Mouse (Mus musculus) megakaryocyte-erythroid progenitor cell, adult 5-6 weeks (primary cell): ENCODE results near the gene 2310009B15Rik. TPM values are rescaled to one million over a fixed set of nuclear protein-coding genes. Genes with fewer than 3 reads are reported as not detected.

ENCODE experiments used
- ATAC-seq: replicated peaks from 2 replicates; pipeline ENCODE4 v1.8.0; 2016; ENCODE audit warnings: mild to moderate bottlenecking, inconsistent platforms; ENCODE audit not compliant: severe bottlenecking, poor library complexity, low FRiP score, low TSS enrichment
- total RNA-seq, 2 experiments: library from RNA; stranded (forward) in 1 of 2; stranded (reverse) in 1 of 2; fragments of 200-1000, 215-1000 nt in 1 of 2; fragments of >200 nt in 1 of 2; fragmentation: Nextera tagmentation in 1 of 2; gene quantifications; 2 replicates each; pipeline ENCODE4 v1.2.3; 2014 to 2017

2310009B15Rik gene
- total RNA-seq (2014; fragmentation: Nextera tagmentation), result 25.1 and 36.4 TPM in 2 replicates
- total RNA-seq (2017), result 21.0 and 23.2 TPM in 2 replicates

GRCm38 (mm10) chr1:138856101-138856950 lies at the start of gene 2310009B15Rik:
2310009B15Rik (minus strand) TSS chr1:138856852.
- ATAC-seq, result peak; percentile 96

DNA sequence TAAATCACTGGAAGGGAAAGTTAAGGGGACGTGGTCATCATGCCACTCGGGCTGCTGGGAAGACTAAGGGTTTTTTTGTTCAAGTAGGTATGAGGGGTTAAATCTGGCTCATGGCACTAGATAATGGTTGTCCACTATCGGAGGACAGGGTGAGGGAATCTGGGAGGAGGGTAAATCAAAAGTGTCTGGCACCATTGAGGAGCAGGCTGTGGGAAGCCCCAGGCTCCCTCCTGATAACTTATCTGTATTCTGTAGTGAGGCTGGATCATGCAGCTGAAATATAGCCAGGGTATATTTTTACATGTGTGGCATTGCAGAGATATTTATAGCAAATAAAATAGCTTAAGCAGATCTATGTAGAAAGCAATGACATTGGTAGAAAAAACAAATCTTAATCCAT lies 49.6 kb upstream of the 2310009B15Rik start:
- ATAC-seq, result peak; percentile 65; the same call in 1 of the 2 replicates

GRCm38 (mm10) chr1:138905092-138905765 lies 48.6 kb upstream of the 2310009B15Rik start:
- no peak for ATAC-seq

DNA sequence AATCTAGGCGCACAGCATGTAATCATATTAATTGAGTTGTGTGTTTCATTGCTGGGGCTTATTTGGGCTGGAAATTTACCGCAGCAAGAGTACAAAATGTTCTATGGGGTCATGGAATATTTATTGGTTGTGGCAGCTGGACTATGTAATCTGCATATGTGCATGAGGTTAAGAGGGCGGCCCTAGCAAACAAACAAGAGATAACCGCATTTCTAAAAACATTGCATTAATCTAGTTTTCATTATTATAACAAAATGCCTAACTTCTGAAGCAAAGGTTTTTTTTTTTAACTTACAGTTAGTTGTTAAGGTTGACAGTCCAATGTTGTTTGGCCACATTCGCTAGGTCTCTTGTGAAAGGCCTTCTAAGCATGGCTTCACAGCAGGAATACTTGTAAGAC lies 47.2 kb upstream of the 2310009B15Rik start:
- no peak for ATAC-seq

DNA sequence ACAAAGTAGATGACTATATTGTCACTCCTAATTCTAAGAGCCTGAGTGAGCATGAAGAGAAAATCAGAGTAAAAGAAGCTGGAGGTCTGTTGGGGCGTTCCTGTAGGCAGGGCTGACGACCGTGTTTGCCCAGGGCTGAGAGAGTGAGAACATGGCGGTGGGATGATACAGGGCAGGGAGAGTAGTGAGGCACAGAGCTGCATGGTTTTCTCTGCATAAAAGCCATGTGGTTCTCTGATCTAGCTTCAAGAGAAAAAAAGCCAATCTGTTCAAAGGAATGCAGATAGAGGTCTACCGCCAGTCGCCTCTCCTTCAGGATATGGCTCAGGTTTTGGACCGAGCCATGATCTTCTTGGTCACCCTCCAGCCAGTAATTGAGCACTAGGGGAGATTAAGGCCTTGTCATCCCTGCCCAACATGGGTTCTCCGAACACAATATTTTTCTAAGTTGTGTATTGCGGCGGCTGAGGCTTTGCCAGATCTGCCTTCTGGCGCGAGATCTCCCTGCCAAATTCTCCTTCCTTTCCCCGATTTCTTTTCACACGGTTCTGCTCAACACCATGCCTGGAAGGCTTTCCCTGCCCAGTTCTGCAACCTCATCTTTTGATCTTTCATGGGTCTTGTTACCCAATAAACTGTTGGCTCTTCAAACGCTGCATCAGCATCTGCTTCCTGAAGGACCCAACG lies 44.9 kb upstream of the 2310009B15Rik start:
- ATAC-seq, result no peak

DNA sequence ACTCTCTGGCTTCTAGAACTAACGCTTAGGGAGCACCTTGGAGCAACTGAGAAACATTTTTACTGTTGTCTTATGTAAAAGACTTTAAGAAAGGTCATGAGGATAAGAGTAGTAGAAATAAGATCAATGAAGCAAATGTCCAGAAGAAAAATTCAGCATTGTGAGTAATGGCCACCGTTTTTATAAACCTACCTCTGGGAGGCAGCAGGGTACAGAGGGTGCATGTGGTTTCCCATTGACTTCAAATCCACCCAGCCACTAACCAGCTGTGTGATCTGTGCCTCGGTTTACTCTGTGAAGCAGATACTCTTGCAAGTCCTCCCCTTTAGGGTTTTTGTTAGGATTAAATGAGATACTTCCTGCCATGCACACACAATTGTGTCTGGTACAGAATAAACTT lies 39.4 kb upstream of the 2310009B15Rik start:
- no peak for ATAC-seq

DNA sequence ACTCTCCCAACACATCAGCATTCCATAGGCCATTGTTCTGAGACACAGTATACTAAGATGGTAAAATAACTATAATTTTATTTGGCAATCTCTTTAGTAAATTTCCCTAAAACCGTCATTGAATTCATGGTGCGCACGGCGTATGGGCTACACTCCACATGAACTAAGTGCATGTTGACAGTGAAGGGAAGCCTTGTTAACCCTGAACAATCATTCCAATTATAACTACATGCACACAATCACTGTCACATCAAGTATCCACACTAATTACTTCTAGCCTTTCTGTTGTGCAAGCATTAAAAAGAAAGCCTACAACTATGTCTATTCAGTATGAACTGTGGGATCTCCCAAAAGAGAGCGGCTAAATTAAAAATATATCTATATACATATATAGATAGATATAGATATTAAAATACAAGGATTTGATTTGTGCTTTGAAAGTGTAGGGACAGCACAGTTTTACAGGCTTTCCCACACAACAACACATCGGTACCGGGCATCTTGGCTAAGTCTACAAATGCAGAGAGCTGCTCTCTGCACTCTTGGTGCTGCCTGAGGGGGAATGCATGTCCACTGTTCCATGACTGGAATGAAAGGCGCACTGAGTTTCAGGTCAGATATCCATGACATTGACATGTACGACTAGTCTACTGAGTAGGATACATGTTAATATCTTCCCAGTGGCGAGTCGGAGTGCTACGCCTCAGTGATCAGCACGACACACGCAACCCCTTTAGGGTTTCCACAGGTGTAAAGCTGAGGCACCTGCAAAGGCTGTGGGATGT lies 21.0 kb upstream of the 2310009B15Rik start:
- ATAC-seq, result no peak

DNA sequence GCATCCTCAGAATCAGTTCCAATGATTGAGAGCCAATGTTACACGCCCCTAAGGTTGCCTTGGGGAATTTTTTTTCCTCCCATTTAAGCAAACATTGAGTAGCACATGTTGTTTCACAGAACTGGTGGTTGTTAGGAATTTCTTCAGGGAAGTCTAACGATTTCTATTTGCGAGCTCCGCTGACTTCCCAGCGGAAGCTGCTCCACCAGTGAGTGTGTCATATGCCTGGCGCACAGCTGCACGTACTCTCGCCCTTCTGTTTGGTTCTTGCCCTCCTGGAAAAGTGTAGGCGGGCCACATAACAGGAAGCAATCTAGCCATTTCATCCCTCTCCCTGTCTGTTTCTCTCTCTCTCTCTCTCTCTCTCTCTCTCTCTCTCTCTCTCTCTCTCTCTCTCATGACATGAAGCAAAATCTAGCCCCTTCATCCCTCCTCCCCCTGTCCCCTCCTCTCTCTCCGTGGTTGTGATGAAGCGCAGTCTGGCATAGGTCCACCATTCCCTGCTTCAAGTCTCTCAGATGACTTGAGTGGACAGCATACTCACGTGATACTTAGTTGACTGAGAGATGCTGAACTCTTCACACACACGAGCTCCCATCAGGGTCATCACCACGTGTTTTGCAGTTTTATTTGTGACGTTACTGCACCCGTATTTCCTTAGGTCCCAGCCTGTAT lies 19.9 kb upstream of the 2310009B15Rik start:
- no peak for ATAC-seq

GRCm38 (mm10) chr1:138850823-138851222 lies 5.8 kb downstream of the 2310009B15Rik start:
- no peak for ATAC-seq

- ATAC-seq, result no peak
Measured at GRCm38 (mm10) chr1:138850161-138850539, 6.5 kb downstream of the 2310009B15Rik start.

- no peak for ATAC-seq
Measured at GRCm38 (mm10) chr1:138849531-138850160, 7.0 kb downstream of the 2310009B15Rik start.

- peak; percentile 61 for ATAC-seq
Measured at GRCm38 (mm10) chr1:138848511-138849109, 8.0 kb downstream of the 2310009B15Rik start, which contains the start of gene Lhx9. Lhx9 (minus strand) TSS chr1:138848577.

DNA sequence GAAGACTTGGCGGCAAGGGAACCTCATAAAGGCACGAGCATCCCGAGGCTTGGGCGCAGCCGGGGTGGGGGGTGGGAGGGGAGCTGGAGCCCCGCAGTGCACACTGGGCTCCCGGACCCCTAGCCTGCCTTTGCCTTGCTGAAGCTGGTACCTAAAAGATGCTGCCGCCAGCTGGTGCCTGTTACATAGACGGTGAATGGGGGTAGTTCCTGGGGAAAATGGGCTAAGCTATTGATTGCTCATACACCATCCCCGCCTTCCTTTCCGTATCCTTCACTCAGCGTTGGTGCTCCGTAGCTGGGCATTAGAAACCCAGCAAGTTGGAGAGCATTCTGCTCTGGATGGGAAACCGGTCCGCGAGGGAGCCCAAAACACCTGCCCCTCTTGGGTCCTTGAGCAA lies 8.6 kb downstream of the 2310009B15Rik start:
- ATAC-seq, result no peak

- ATAC-seq, result no peak
Measured at GRCm38 (mm10) chr1:138847146-138847545, 9.5 kb downstream of the 2310009B15Rik start.

GRCm38 (mm10) chr1:138846581-138846980 lies 10.1 kb downstream of the 2310009B15Rik start:
- no peak for ATAC-seq

GRCm38 (mm10) chr1:138846131-138846530 lies 10.5 kb downstream of the 2310009B15Rik start:
- ATAC-seq, result no peak

- ATAC-seq, result no peak
Measured at GRCm38 (mm10) chr1:138845481-138845880, 11.2 kb downstream of the 2310009B15Rik start.

DNA sequence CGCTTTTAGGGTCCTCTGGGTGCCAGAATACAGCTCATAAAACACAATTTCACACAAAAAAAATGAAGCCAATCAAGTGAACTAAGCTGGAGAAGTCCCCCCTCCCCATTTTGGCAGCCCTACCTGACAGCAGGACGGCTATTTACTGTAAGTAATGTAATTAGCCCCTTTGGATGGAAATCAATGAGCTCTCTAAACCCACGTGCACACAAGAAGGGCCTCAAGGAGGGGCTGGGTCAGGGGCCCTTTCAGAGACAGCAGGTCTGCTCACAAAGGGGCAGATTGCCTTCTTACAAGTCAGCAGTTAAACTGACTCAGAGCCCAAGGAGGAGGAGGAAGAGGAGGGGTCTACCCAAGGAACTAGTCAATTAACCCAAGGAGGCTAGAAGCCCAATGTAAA lies 12.5 kb downstream of the 2310009B15Rik start:
- ATAC-seq, result no peak
